Mouse (Mus musculus): ENCODE measurements around the gene Atp6v0e. TPM values are rescaled to one million over a fixed set of nuclear protein-coding genes. Genes with fewer than 3 reads are reported as not detected.

Gene Atp6v0e
- polyA plus RNA-seq, 1 experiment: 16.1 TPM

DNA sequence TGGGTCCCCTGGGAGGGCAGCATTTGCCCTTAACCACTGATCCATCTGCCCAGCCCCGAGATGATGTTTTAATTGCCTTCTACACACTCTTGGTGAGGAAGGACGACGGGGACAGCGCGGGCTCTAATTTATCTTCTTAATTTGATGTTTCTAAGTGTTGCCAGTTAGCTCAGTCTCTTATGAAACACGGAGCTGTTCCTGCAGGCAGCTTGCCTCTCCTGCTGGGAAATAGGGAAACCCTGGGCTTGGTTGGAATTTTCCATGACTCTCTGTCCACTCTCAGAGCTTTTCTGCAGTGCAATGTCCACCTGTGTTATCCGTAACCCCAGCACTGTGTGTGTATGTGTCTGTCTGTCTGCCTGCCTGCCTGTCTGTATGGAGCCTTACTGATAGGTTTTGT, 30.4 kb downstream of the Atp6v0e start:
- TF ChIP-seq FLI1 (IDR thresholded peaks at IDR 0.05; ENCODE audit: low read length) (no peak), GATA1 (IDR thresholded peaks at IDR 0.05; ENCODE audit: borderline replicate concordance, low read length) (no peak)
- H3K36me3 ChIP-seq (replicated peaks; ENCODE audit: low read length): peaks cover 82% of the 10 kb centered on the region

DNA sequence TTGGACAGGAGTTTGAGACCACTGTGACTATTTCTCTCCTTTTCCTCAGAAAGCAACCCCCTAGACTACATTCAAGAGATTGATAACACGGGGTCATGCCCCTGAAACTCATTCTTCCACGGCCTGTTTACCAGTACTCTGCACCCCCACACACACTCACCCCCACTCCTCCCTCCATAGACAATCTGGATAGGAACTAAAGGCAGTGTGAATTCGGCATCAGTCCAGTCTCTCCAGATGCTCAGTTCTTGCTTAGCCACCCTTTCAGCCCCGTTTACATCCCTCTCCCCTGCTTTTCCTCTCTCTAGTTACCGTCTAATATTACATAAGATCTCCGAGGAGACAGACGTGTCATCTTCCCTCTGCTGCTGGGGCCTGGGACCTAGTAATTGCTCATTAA, 31.1 kb downstream of the Atp6v0e start:
- Histone ChIP-seq H3K4me3 (replicated peaks) (no peak overlapping the region), H3K36me3 (replicated peaks; ENCODE audit: low read length) (peaks cover 82% of the 10 kb centered on the region)
- no peak for TF ChIP-seq FLI1 (IDR thresholded peaks at IDR 0.05; ENCODE audit: low read length)
- TF ChIP-seq GATA1 (IDR thresholded peaks at IDR 0.05; ENCODE audit: borderline replicate concordance, low read length): no peak

More for the DNA sequence above, 30.4 kb downstream of the Atp6v0e start:
- no peak overlapping the region for H3K4me3 ChIP-seq (replicated peaks)
- H3K9me3 ChIP-seq: no peaks in the 10 kb centered on the region
- peaks cover 71% of the 10 kb centered on the region for H3K4me1 ChIP-seq
- H3K27me3 ChIP-seq (replicated peaks): no peaks in the 10 kb centered on the region

DNA sequence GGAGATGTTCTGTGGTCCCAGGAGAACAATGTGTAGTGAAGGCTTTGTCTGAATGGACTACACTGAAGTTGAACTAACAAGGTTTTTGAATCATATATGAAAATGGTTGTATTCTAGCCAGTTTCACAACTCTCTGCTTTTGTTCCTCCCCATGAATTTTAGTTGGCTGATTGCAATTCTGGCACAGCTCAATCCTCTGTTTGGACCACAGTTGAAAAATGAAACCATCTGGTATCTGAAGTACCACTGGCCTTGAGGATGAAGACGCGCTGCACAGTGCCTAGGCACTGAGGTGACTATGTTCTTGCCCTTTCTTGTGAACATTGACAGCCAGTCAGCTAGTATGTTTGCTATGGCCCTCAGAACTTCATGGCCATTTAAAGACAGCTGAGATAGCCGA, 32.2 kb downstream of the Atp6v0e start:
- no peak overlapping the region for H3K4me3 ChIP-seq (replicated peaks)
- H3K4me1 ChIP-seq: peaks cover 71% of the 10 kb centered on the region
- H3K27me3 ChIP-seq (replicated peaks): no peaks in the 10 kb centered on the region
- peaks cover 88% of the 10 kb centered on the region for H3K36me3 ChIP-seq (replicated peaks; ENCODE audit: low read length)
- H3K9me3 ChIP-seq: no peaks in the 10 kb centered on the region
- TF ChIP-seq GATA1 (IDR thresholded peaks at IDR 0.05; ENCODE audit: borderline replicate concordance, low read length) (no peak), FLI1 (IDR thresholded peaks at IDR 0.05; ENCODE audit: low read length) (no peak)

More for the DNA sequence above, 31.1 kb downstream of the Atp6v0e start:
- no peaks in the 10 kb centered on the region for H3K27me3 ChIP-seq (replicated peaks)
- no peaks in the 10 kb centered on the region for H3K9me3 ChIP-seq
- H3K4me1 ChIP-seq: peaks cover 71% of the 10 kb centered on the region

DNA sequence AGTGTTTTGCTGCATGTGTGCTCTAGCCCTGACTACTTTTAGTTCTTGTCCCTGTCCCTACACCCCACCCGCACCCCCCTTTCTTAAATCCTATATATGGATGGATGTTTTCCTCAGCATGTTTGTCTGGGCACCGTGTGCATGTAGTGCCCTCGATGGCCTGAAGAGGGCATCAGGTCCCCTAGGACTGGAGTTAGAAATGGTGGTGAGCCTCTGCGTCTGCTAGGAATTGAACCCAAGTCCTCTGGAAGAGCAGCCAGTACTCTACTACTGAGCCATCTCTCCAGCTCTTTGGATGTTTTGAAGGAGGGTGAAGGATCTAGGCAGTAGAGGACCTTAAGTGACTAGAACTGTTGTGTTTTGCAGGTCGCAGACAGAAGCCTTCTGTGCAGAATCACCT, 35.8 kb downstream of the Atp6v0e start:
- H3K4me1 ChIP-seq: peaks cover 74% of the 10 kb centered on the region
- H3K27me3 ChIP-seq (replicated peaks): no peaks in the 10 kb centered on the region
- TF ChIP-seq FLI1 (IDR thresholded peaks at IDR 0.05; ENCODE audit: low read length): no peak
- TF ChIP-seq GATA1 (IDR thresholded peaks at IDR 0.05; ENCODE audit: borderline replicate concordance, low read length): no peak
- no peaks in the 10 kb centered on the region for H3K9me3 ChIP-seq
- no peak overlapping the region for H3K4me3 ChIP-seq (replicated peaks)
- H3K36me3 ChIP-seq (replicated peaks; ENCODE audit: low read length): peaks cover 94% of the 10 kb centered on the region

DNA sequence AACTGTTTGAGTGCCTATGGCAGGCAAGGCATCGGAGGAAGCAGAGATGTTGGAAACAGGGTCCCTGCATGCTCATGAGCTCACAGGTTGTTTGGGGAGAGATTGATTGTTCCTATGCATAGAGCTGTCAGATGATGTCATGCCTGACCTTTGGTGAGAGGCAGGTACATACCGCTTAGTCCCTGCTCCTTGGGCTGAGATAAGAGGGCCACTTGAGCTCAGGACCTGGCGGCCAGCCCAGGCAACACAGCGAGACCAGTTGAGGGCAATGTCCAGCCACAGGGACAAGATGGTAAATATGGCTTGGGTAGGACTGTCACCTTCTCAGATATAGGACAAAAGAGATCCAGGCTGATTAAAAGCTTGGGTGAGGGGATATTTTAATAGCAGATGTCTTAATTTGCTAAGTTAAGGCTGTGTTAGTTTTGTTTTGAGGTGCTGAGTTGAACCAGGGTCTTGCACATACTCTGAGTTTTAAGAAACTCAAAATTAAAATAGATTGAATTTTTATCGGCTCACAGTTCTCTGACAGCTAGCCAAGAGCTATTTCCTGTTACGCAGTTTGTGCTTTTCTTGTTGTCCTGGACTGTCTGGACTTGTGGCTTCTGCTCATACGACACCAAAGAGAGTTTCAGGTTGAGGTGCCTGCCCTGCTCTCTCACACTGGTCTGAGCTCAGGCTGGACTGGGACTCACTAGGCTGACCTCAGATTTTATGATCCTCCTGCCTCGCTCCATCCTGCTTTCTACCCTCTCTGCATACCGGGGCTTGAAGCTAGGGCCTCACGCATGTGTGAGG, 37.0 kb downstream of the Atp6v0e start:
- Histone ChIP-seq H3K36me3 (replicated peaks; ENCODE audit: low read length) (peaks cover 87% of the 10 kb centered on the region), H3K27me3 (replicated peaks) (no peaks in the 10 kb centered on the region), H3K4me1 (peaks cover 69% of the 10 kb centered on the region), H3K9me3 (0 out of 2 replicates have a peak, but pooled peaks cover 2% of the 10 kb centered on the region), H3K4me3 (replicated peaks) (no peak overlapping the region)
- TF ChIP-seq FLI1 (IDR thresholded peaks at IDR 0.05; ENCODE audit: low read length): no peak
- no peak for TF ChIP-seq GATA1 (IDR thresholded peaks at IDR 0.05; ENCODE audit: borderline replicate concordance, low read length)

DNA sequence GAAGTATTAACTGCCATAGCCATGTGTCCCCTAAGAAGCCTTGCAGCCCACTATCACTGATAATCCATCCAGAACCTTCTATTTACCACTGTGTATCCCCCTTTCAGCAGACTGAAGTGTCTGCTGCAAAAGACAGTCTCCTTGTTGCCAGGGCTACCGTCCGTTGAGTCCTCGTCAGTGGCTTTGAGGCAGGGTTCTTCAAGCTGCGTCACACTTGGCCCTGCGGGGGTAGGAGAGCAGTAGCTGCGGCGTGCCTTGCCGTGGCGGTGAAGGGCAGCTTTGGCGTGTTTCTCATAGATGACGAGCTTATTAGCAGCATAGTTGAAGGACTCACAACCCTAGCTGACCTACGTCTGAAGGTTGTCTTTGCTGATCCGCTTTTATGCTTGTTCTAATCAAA, 38.5 kb downstream of the Atp6v0e start:
- H3K36me3 ChIP-seq (replicated peaks; ENCODE audit: low read length): peaks cover 73% of the 10 kb centered on the region

DNA sequence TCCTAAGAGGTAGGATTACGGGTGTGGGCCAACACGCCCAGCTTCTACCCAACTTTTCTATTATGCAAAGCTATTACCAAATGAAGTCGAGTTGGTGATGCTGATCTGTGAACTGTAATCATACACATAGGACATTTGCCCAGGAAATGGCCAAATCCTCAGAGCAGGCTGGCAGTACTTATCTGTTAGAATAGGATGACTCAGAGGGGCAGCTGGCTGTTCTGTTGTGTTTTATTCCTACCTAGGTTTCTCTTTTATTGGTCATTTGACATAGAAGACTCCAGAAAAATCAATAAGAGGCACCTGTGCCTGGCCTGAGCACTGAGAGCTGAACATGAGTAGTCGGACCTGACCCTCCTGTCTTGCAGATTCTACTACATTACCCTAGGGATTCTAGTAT, 39.6 kb downstream of the Atp6v0e start:
- TF ChIP-seq GATA1 (IDR thresholded peaks at IDR 0.05; ENCODE audit: borderline replicate concordance, low read length): no peak
- TF ChIP-seq FLI1 (IDR thresholded peaks at IDR 0.05; ENCODE audit: low read length): no peak
- Histone ChIP-seq H3K9me3 (0 out of 2 replicates have a peak, but pooled peaks cover 2% of the 10 kb centered on the region), H3K27me3 (replicated peaks) (no peaks in the 10 kb centered on the region), H3K4me3 (replicated peaks) (no peak overlapping the region), H3K36me3 (replicated peaks; ENCODE audit: low read length) (peaks cover 63% of the 10 kb centered on the region), H3K4me1 (peaks cover 75% of the 10 kb centered on the region)

More for the DNA sequence above, 38.5 kb downstream of the Atp6v0e start:
- Histone ChIP-seq H3K9me3 (0 out of 2 replicates have a peak, but pooled peaks cover 2% of the 10 kb centered on the region), H3K4me3 (replicated peaks) (no peak overlapping the region), H3K4me1 (peaks cover 78% of the 10 kb centered on the region), H3K27me3 (replicated peaks) (no peaks in the 10 kb centered on the region)
- TF ChIP-seq FLI1 (IDR thresholded peaks at IDR 0.05; ENCODE audit: low read length) (no peak), GATA1 (IDR thresholded peaks at IDR 0.05; ENCODE audit: borderline replicate concordance, low read length) (no peak)

DNA sequence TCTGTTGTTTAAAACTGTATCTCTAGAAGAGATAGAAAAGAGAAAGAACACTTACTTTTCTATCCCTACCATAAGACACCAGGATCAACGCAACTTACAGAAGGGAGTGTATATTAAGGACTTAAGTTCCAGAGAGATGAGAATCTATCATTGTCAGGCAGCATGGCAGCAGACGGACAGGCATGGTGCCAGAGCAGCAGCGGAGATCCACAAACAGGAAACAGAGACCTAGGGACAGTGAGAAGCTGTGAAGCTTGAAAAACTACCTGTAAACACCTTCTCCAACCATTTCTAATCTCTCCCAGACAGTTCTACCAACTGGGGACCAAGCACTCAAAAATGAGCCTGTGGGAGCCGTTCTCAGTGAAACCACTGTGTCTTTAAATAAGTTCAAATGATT, 40.6 kb downstream of the Atp6v0e start:
- Histone ChIP-seq H3K4me1 (peaks cover 65% of the 10 kb centered on the region), H3K9me3 (0 out of 2 replicates have a peak, but pooled peaks cover 2% of the 10 kb centered on the region), H3K4me3 (replicated peaks) (no peak overlapping the region), H3K27me3 (replicated peaks) (no peaks in the 10 kb centered on the region), H3K36me3 (replicated peaks; ENCODE audit: low read length) (peaks cover 52% of the 10 kb centered on the region)
- TF ChIP-seq GATA1 (IDR thresholded peaks at IDR 0.05; ENCODE audit: borderline replicate concordance, low read length) (no peak), FLI1 (IDR thresholded peaks at IDR 0.05; ENCODE audit: low read length) (no peak)

DNA sequence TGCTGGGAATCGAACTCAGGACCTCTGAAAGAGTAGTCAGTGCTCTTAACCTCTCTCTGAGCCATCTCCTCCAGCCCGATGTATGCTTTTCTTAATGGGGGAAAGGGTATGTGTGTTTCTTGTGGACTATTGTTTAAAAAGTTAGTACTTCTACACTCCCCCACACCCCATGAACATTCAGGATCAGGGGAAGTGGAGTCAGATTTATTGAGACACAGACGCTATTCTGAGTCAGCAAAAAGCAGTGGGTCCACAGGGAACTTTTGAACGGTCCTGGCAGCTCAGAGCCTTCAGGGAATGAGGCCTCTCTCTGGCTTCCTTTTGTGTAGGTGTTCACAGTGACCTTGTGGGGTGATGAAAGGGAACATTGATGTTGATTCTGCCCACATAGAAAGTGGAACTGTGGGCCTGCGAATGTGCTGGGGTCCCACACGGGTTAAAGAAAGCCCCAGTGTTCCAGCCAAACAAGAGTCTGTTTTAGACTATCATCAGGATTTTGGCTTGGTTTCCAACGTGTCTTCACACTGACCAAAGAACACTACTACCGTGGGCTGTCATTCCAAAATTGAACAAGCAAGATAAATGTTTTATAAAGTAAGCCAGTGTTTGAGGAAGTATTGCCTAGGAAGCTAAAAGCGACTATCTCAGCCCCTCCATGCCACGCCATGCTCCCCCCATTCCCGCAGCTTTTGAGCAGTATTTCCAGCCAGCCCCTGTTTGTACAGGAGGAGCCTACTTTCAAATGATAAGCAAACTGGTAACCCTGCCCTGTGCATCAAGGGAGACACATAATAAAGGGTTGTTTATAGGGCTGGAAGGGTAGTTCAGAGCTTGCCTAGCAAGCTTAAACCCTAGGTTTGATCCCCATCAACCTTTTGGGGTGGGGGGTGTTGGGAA, 42.7 kb downstream of the Atp6v0e start:
- no peak overlapping the region for H3K4me3 ChIP-seq (replicated peaks)
- H3K36me3 ChIP-seq (replicated peaks; ENCODE audit: low read length): peaks cover 33% of the 10 kb centered on the region
- TF ChIP-seq FLI1 (IDR thresholded peaks at IDR 0.05; ENCODE audit: low read length) (no peak), GATA1 (IDR thresholded peaks at IDR 0.05; ENCODE audit: borderline replicate concordance, low read length) (no peak)
- peaks cover 8% of the 10 kb centered on the region for H3K27me3 ChIP-seq (replicated peaks)
- H3K9me3 ChIP-seq: 0 out of 2 replicates have a peak, but pooled peaks cover 2% of the 10 kb centered on the region
- peaks cover 63% of the 10 kb centered on the region for H3K4me1 ChIP-seq
